Mouse (Mus musculus) C2C12 (cell line): Measurements from ENCODE around the gene Tet1. TPM values are rescaled to one million over a fixed set of nuclear protein-coding genes. Genes with fewer than 3 reads are reported as not detected.
A peak's percentile ranks its signal among the peaks of the same experiment; 100 is the strongest.

ENCODE experiments used
- H3K27me3 ChIP-seq: one replicate; pipeline ENCODE4 v1.6.1; 2011; ENCODE audit not compliant: control insufficient read depth, insufficient read depth, insufficient read length
- H3K36me3 ChIP-seq: one replicate; pipeline ENCODE4 v1.6.1; 2011; ENCODE audit not compliant: control insufficient read depth, insufficient read depth
- H3K4me3 ChIP-seq: one replicate; pipeline ENCODE4 v1.5.1; 2011; ENCODE audit warnings: mild to moderate bottlenecking, control low read depth; ENCODE audit not compliant: poor library complexity, insufficient read depth, severe bottlenecking
- H3K79me2 ChIP-seq: one replicate; pipeline ENCODE4 v1.6.1; 2011; ENCODE audit not compliant: control insufficient read depth, insufficient read depth
- H3K79me3 ChIP-seq: one replicate; pipeline ENCODE4 v1.6.1; 2011; ENCODE audit warnings: low read depth, control low read depth
- H3ac ChIP-seq: one replicate; pipeline ENCODE3; 2011; ENCODE audit warnings: low read depth; ENCODE audit not compliant: control insufficient read depth, insufficient read length
- CEBPB ChIP-seq: IDR thresholded peaks from one replicate; pipeline ENCODE4 v1.6.1; 2011; ENCODE audit warnings: low read depth, mild to moderate bottlenecking, control low read depth, moderate library complexity
- CTCF ChIP-seq: IDR thresholded peaks from one replicate; pipeline ENCODE4 v1.5.1; 2011; ENCODE audit not compliant: control insufficient read depth, insufficient read depth, insufficient read length
- FOSL1 ChIP-seq: IDR thresholded peaks from one replicate; pipeline ENCODE4 v1.8.0; 2011; ENCODE audit warnings: mild to moderate bottlenecking, low read length; ENCODE audit not compliant: poor library complexity, insufficient read depth, severe bottlenecking
- MAX ChIP-seq: IDR thresholded peaks from one replicate; pipeline ENCODE4 v1.6.1; 2011; ENCODE audit warnings: mild to moderate bottlenecking, control low read depth
- MYOD1 ChIP-seq: IDR thresholded peaks from one replicate; pipeline ENCODE4 v1.6.1; 2011; ENCODE audit warnings: low read depth; ENCODE audit not compliant: control insufficient read depth, insufficient read length
- MYOG ChIP-seq: IDR thresholded peaks from one replicate; pipeline ENCODE4 v1.6.1; 2011; ENCODE audit not compliant: control insufficient read depth, insufficient read length; ENCODE audit errors: extremely low read depth
- USF1 ChIP-seq: IDR thresholded peaks from one replicate; pipeline ENCODE4 v1.6.1; 2011; ENCODE audit warnings: low read depth, mild to moderate bottlenecking, control low read depth, moderate library complexity
- polyA plus RNA-seq: library from polyadenylated mRNA; unstranded; fragments of >200 nt; fragmentation: generic; extraction: Trizol; gene quantifications from one replicate; pipeline ENCODE4 v1.2.1, GENCODE M21; 2012; ENCODE audit warnings: missing spikeins

Gene Tet1
- polyA plus RNA-seq, 1 experiment = 0.29 TPM

GRCm38 (mm10) chr10:62881211-62881610 is 27.6 kb downstream of the Tet1 start:
- Histone ChIP-seq H3K36me3 (no peaks in the 10 kb centered on the region), H3K27me3 (no peaks in the 10 kb centered on the region), H3K4me3 (no peak overlapping the region), H3K79me2 (no peaks in the 10 kb centered on the region), H3K79me3 (no peaks in the 10 kb centered on the region), H3ac (no peak overlapping the region)
- TF ChIP-seq CEBPB = no peak
- no peak for TF ChIP-seq USF1
- TF ChIP-seq MYOD1 = no peak
- peak; percentile 1 for TF ChIP-seq CTCF

GRCm38 (mm10) chr10:62878056-62878455 is 30.7 kb downstream of the Tet1 start:
- H3K36me3 ChIP-seq = no peaks in the 10 kb centered on the region

GRCm38 (mm10) chr10:62875565-62875964 is 33.2 kb downstream of the Tet1 start:
- no peaks in the 10 kb centered on the region for H3K79me2 ChIP-seq
- no peak overlapping the region for H3ac ChIP-seq
- no peaks in the 10 kb centered on the region for H3K36me3 ChIP-seq
- no peaks in the 10 kb centered on the region for H3K27me3 ChIP-seq
- H3K4me3 ChIP-seq = no peak overlapping the region
- TF ChIP-seq CTCF (no peak), MAX (no peak), CEBPB (no peak), MYOD1 (no peak), USF1 (no peak), FOSL1 (no peak), MYOG (no peak)
- H3K79me3 ChIP-seq = no peaks in the 10 kb centered on the region

More at GRCm38 (mm10) chr10:62878056-62878455, 30.7 kb downstream of the Tet1 start:
- Histone ChIP-seq H3K27me3 (no peaks in the 10 kb centered on the region), H3ac (no peak overlapping the region), H3K79me2 (no peaks in the 10 kb centered on the region), H3K79me3 (no peaks in the 10 kb centered on the region), H3K4me3 (no peak overlapping the region)
- no peak for TF ChIP-seq MYOD1
- no peak for TF ChIP-seq CTCF
- TF ChIP-seq MYOG = no peak
- TF ChIP-seq CEBPB = no peak

- TF ChIP-seq MYOD1 = no peak
- no peak for TF ChIP-seq MAX
- TF ChIP-seq CTCF = no peak
- TF ChIP-seq USF1 = no peak
- TF ChIP-seq FOSL1 = no peak
- no peak for TF ChIP-seq MYOG
- no peak for TF ChIP-seq CEBPB
- H3K36me3 ChIP-seq = no peaks in the 10 kb centered on the region
These were observed 34.0 kb downstream of the Tet1 start for GRCm38 (mm10) chr10:62874828-62875227.

GRCm38 (mm10) chr10:62866035-62866791 is 42.6 kb downstream of the Tet1 start:
- H3K79me2 ChIP-seq = no peaks in the 10 kb centered on the region

More at GRCm38 (mm10) chr10:62874828-62875227, 34.0 kb downstream of the Tet1 start:
- no peaks in the 10 kb centered on the region for H3K79me2 ChIP-seq
- no peaks in the 10 kb centered on the region for H3K79me3 ChIP-seq
- no peak overlapping the region for H3ac ChIP-seq
- no peak overlapping the region for H3K4me3 ChIP-seq
- H3K27me3 ChIP-seq = no peaks in the 10 kb centered on the region

More at GRCm38 (mm10) chr10:62866035-62866791, 42.6 kb downstream of the Tet1 start:
- no peak for TF ChIP-seq CEBPB
- no peak for TF ChIP-seq MYOG
- TF ChIP-seq FOSL1 = no peak
- TF ChIP-seq CTCF = no peak
- no peak for TF ChIP-seq MYOD1
- no peak for TF ChIP-seq USF1
- no peak for TF ChIP-seq MAX
- no peak overlapping the region for H3ac ChIP-seq
- no peaks in the 10 kb centered on the region for H3K27me3 ChIP-seq
- H3K36me3 ChIP-seq = no peaks in the 10 kb centered on the region
- H3K79me3 ChIP-seq = no peaks in the 10 kb centered on the region
- H3K4me3 ChIP-seq = no peak overlapping the region
